Mouse (Mus musculus): Measurements from ENCODE around the gene Sim2. TPM values are rescaled to one million over a fixed set of nuclear protein-coding genes. Genes with fewer than 3 reads are reported as not detected.

Gene Sim2
- total and polyA plus RNA-seq, 2 experiments from 2014 or later: not detected

DNA sequence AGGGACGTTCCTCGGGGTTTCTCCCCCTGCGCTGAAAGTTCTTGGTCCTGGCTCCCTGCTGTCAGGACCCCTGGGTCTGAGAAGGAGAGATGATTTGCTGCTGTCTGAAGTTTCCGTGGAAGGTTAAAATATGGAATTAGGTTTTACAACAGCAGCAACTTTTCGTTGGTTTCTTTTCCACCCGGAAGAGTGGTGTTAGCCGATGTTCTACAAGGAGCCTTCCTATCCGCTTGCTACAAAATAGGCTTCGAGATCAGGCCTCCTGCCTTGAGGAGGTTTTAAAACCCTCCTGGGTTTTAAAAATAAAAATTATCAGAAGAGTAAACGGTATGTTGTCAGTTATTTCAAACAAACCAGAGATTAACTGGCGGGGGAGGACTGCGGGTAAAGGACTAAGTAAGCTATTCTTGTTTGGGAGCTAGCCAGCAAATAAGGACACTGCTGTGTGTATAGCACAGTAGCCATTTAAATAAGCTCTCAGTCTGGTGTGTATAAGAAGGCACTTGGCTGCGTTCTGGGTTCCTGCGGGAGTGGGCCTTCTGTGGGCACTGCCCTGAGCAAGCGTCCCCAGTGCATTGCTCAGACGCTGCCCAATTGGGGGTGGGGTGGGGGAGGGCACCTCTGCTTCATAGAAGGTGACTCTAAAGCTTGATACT lies 3.0 kb downstream of the Sim2 start:
- TF ChIP-seq CTCF (IDR thresholded peaks at IDR 0.05; ENCODE audit: low read depth) (no peak), EP300 (IDR thresholded peaks at IDR 0.05; ENCODE audit: low read depth) (no peak)
- peak overlapping the region; percentile 21 for H3K4me2 ChIP-seq (ENCODE audit: low read depth, low read length)
- no peak overlapping the region for H3K9ac ChIP-seq (replicated peaks; ENCODE audit: low read depth, low read length)
- H3K27ac ChIP-seq (ENCODE audit: low read depth): no peak overlapping the region
- no peak for ATAC-seq (ENCODE audit: insufficient read depth, low read depth)
- peaks cover 4% of the 10 kb centered on the region; the same call in 1 of the 2 replicates for H3K4me1 ChIP-seq (ENCODE audit: control insufficient read depth, insufficient read depth)
- no peaks in the 10 kb centered on the region for H3K9me3 ChIP-seq (replicated peaks; ENCODE audit: control insufficient read depth, low read length)
- H3K36me3 ChIP-seq (replicated peaks; ENCODE audit: control insufficient read depth, insufficient read depth, low read length): no peaks in the 10 kb centered on the region
- H3K27me3 ChIP-seq (ENCODE audit: control insufficient read depth, insufficient read depth, low read length): peaks cover 100% of the 10 kb centered on the region
- 11% methylated on average over 16 of the region's 16 CpGs for WGBS
- no peak for DNase-seq (ENCODE audit: low spot score)
- peak overlapping the region; percentile 24 for H3K4me3 ChIP-seq (ENCODE audit: low read depth, low read length)

DNA sequence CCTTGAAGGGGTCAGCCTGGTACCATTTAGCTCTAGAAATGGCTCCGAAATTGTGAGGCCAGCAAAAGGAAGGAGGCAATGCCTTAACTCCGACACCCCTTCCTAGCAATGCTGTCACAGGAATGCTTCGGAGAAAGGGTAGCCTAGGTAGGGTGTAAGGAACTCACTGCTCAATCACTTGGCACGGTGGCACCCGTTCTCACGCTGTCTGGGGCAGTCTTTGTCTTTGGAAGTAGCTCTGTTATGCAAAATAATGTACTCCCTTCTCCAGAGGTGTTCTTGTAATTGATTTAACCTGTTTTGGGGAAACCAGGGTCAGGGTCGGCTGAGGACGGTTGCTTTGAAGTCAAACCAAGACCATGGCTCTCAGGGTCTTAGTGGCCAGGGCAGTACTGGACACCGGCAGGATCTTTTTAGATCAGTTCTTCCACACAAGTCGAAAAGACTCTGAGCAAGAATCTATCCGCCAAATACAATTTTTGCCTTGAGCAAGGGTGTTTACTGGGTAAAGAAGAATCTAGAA lies 3.6 kb downstream of the Sim2 start:
- no peak overlapping the region for H3K4me2 ChIP-seq (ENCODE audit: low read depth, low read length)
- TF ChIP-seq CTCF (IDR thresholded peaks at IDR 0.05; ENCODE audit: low read depth): no peak
- no peak for TF ChIP-seq EP300 (IDR thresholded peaks at IDR 0.05; ENCODE audit: low read depth)

DNA sequence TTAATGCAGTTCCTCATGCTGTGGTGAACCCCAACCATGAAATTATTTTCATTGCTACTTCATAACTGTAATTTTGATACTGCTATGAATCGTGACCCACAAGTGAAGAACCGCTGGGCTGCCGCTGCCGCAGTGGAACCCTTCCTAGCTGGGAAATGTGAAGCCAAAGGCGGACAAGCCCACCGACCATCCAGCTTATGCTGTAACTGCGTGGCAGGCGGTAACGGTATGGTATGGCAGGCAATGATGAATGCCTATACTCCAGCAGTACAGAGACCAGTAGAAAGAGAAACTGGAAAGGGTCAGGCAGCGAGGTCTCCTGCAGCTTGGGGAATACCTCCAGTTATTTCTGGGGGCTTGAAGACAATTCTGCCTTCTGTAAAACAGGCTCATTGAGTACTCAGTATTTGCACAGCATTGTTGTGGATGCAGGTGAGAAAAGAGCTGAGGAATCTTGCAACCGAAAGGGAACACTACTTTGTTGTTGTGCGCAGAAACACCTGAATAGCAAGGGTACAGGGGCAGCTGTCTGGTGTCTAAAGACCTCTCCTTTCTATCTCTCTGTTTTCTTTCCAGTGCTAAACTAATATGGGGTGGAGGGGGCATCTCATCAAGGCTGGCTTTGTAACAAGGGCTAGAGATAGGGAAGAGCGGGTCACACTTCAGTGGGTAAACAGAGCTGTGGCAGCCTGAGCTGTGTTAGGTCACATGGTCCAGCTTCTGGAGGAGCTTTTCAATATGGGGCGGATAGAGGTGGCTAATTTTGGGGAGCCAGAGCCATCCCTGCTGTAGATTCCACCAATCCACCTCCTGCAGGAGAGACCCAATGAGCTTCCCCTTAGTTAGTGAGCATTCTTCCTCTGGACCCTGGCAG lies 4.3 kb downstream of the Sim2 start:
- WGBS: 9% methylated on average over 14 of the region's 14 CpGs
- no peaks in the 10 kb centered on the region for H3K9me3 ChIP-seq (replicated peaks; ENCODE audit: control insufficient read depth, low read length)
- no peak for ATAC-seq (ENCODE audit: insufficient read depth, low read depth)
- no peak overlapping the region for H3K4me3 ChIP-seq (ENCODE audit: low read depth, low read length)
- H3K27ac ChIP-seq (ENCODE audit: low read depth): no peak overlapping the region
- no peaks in the 10 kb centered on the region for H3K36me3 ChIP-seq (replicated peaks; ENCODE audit: control insufficient read depth, insufficient read depth, low read length)
- DNase-seq (ENCODE audit: low spot score): no peak
- TF ChIP-seq EP300 (IDR thresholded peaks at IDR 0.05; ENCODE audit: low read depth): no peak
- no peak for TF ChIP-seq CTCF (IDR thresholded peaks at IDR 0.05; ENCODE audit: low read depth)
- peaks cover 4% of the 10 kb centered on the region; the same call in 1 of the 2 replicates for H3K4me1 ChIP-seq (ENCODE audit: control insufficient read depth, insufficient read depth)
- H3K27me3 ChIP-seq (ENCODE audit: control insufficient read depth, insufficient read depth, low read length): peaks cover 100% of the 10 kb centered on the region
- H3K4me2 ChIP-seq (ENCODE audit: low read depth, low read length): no peak overlapping the region
- H3K9ac ChIP-seq (replicated peaks; ENCODE audit: low read depth, low read length): no peak overlapping the region

More for the DNA sequence above, 3.6 kb downstream of the Sim2 start:
- Histone ChIP-seq H3K9ac (replicated peaks; ENCODE audit: low read depth, low read length) (no peak overlapping the region), H3K4me3 (ENCODE audit: low read depth, low read length) (no peak overlapping the region), H3K27me3 (ENCODE audit: control insufficient read depth, insufficient read depth, low read length) (peaks cover 100% of the 10 kb centered on the region), H3K36me3 (replicated peaks; ENCODE audit: control insufficient read depth, insufficient read depth, low read length) (no peaks in the 10 kb centered on the region), H3K9me3 (replicated peaks; ENCODE audit: control insufficient read depth, low read length) (no peaks in the 10 kb centered on the region), H3K27ac (ENCODE audit: low read depth) (no peak overlapping the region), H3K4me1 (ENCODE audit: control insufficient read depth, insufficient read depth) (peaks cover 4% of the 10 kb centered on the region; the same call in 1 of the 2 replicates)
- no peak for DNase-seq (ENCODE audit: low spot score)
- no peak for ATAC-seq (ENCODE audit: insufficient read depth, low read depth)
- WGBS: 9% methylated on average over 11 of the region's 11 CpGs

DNA sequence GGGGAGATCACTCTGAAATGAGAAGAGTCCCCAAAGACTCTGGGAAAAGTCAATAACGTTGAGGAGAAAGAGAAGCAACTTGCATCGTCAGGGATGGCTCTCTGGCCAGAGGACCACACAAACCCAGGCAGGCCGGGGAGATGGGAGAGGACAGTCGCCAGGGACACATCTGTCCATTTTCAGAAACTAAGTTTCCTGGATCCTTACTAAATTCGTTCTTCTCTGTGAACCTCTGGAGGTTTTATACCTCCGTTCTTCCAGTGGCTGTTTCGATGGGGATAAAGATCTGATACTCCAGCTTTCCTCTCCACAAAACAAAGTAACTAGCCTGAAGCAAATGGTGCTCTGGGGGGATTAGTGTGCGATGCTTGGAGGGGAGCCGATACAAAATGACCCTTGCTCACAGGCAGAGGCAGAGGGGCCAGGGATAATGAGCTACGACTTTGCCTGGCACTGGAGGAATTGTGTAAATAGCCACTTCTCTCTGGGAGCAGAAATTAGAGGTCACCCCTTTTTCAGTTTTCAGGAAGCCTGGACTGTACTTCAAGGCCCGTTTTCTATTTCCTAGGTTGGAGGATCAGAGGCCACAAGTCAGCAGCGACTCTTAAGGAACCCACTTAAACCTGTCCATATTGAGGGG lies 7.9 kb downstream of the Sim2 start:
- H3K36me3 ChIP-seq (replicated peaks; ENCODE audit: control insufficient read depth, insufficient read depth, low read length): no peaks in the 10 kb centered on the region

DNA sequence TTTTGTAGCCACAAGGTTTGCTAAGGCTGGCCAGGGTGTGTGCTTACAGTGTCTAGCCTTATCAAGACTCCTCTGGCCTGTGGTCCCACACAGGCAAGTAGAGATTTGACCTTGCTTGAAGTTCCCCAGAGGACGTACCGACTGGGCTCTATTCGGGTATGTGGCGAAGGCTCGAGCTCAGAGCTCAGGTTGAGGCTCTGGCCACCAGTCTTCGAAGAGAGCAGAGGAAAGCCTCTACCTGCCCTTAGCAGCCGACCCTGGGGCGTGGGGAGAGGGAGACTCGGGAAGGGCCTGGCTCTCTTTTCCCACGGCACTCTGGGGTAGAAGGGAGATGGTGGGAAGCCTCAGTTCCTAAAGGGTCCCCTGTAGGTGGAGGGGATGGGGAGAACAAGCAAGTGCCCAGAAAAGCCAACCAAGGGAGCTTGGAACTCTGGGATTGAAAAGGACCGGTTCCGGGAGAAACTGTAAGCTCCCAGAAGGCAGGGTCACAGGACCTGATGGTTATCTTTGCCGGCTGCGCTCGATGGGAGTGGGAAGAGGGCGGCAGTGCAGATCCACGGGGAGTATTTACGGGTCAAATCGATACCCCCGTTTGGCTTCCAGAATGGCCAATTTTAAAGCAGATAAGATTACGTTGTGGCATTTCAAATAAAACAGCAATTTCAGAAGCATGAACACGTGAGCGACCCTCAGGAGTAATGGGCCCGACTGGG lies 8.6 kb downstream of the Sim2 start:
- H3K27ac ChIP-seq (ENCODE audit: low read depth): no peak overlapping the region
- no peak overlapping the region for H3K4me3 ChIP-seq (ENCODE audit: low read depth, low read length)
- H3K36me3 ChIP-seq (replicated peaks; ENCODE audit: control insufficient read depth, insufficient read depth, low read length): no peaks in the 10 kb centered on the region
- WGBS: 3% methylated on average over 24 of the region's 24 CpGs
- no peak overlapping the region for H3K9ac ChIP-seq (replicated peaks; ENCODE audit: low read depth, low read length)
- ATAC-seq (ENCODE audit: insufficient read depth, low read depth): no peak
- no peaks in the 10 kb centered on the region for H3K9me3 ChIP-seq (replicated peaks; ENCODE audit: control insufficient read depth, low read length)
- peaks cover 100% of the 10 kb centered on the region for H3K27me3 ChIP-seq (ENCODE audit: control insufficient read depth, insufficient read depth, low read length)
- H3K4me2 ChIP-seq (ENCODE audit: low read depth, low read length): no peak overlapping the region
- H3K4me1 ChIP-seq (ENCODE audit: control insufficient read depth, insufficient read depth): no peaks in the 10 kb centered on the region
- TF ChIP-seq EP300 (IDR thresholded peaks at IDR 0.05; ENCODE audit: low read depth) (no peak), CTCF (IDR thresholded peaks at IDR 0.05; ENCODE audit: low read depth) (no peak)
- DNase-seq (ENCODE audit: low spot score): no peak

More for the DNA sequence above, 7.9 kb downstream of the Sim2 start:
- ATAC-seq (ENCODE audit: insufficient read depth, low read depth) (no peak), DNase-seq (ENCODE audit: low spot score) (no peak)
- Histone ChIP-seq H3K27ac (ENCODE audit: low read depth) (no peak overlapping the region), H3K4me1 (ENCODE audit: control insufficient read depth, insufficient read depth) (no peaks in the 10 kb centered on the region), H3K27me3 (ENCODE audit: control insufficient read depth, insufficient read depth, low read length) (peaks cover 100% of the 10 kb centered on the region), H3K9ac (replicated peaks; ENCODE audit: low read depth, low read length) (no peak overlapping the region), H3K4me3 (ENCODE audit: low read depth, low read length) (no peak overlapping the region), H3K9me3 (replicated peaks; ENCODE audit: control insufficient read depth, low read length) (no peaks in the 10 kb centered on the region), H3K4me2 (ENCODE audit: low read depth, low read length) (no peak overlapping the region)
- 4% methylated on average over 12 of the region's 12 CpGs for WGBS
- TF ChIP-seq CTCF (IDR thresholded peaks at IDR 0.05; ENCODE audit: low read depth) (no peak), EP300 (IDR thresholded peaks at IDR 0.05; ENCODE audit: low read depth) (no peak)

All from heart, postnatal 0 days (tissue).